Mouse (Mus musculus) ES-CJ7 (cell line): ENCODE measurements at regions not wholly inside any gene's neighbourhood (a gene's known extent, or its start where the extent isn't known, plus 50 kb on each side); places are given as distances from the start of the nearest gene placed in this dataset.

ENCODE experiments used
- DNase-seq: peaks from one replicate; pipeline ENCODE4 v3.0.0; 2011; ENCODE audit warnings: low read depth, low spot score

DNA sequence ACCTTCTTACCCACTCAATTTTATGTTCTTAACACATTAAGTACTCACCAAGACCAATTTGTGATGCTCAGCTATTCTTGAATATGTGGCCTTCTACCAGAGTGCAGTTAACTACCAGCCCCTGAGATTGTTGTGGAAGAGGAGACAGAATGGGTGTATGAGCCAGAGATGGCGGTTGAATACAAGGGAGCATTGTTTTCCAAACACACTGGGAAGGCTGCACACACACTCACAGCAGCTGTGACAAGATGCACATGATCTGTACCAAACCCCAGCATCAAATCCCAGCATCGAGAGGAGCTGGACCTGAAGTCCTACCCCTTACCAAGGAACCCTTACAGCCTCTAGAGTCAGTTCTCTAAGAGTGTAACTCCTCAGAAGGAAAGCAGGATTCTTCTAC lies 91.4 kb upstream of the Wscd1 start:
- no peak for DNase-seq

DNA sequence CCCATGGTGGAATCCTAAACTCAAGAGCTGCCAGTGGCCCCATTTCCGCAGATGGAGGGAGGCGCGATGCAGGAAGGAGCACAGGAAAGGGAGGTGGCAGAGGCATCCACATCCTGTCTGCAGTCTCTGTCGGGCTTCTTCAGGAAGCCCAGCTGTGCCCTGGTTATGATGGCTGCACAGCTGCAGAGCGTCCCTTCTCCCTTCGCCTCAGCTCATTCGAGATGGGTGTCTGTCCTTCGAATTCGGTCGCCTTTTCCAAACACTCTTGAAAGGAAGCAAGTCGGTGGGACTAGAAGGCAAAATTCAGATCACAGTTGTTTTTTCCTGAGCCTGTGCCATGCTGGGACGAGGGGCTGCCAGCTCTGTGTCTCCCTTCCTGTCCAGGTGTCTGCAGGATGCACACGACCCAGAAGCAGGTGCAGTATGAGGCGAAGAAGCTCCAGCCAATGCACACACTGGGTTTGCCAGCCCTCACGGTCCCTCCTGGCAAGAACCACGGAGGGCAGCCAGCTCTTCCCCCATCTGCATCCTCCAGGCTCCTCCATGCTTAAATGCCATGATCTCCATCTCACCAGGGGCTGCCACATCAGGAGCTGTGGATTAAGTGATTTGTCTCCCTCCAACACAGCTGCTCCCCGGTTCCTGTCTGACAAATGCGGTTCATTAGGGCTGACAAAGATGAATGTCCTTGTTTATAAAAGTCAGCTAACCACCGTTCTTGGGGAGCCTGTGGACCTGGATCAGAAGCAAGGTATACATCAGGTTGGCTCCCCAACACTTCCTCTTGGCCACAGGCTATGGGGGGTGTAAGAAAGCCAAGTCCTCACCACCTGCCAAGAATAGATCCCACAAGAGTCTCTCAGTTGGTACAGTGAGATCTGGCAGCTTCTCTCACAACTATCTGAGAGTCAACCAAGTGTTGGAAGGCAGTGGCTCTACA lies 79.3 kb upstream of the Wscd1 start:
- no peak for DNase-seq

- DNase-seq: no peak
Observed at GRCm38 (mm10) chr11:71672171-71673050, 77.3 kb upstream of the Wscd1 start.

DNA sequence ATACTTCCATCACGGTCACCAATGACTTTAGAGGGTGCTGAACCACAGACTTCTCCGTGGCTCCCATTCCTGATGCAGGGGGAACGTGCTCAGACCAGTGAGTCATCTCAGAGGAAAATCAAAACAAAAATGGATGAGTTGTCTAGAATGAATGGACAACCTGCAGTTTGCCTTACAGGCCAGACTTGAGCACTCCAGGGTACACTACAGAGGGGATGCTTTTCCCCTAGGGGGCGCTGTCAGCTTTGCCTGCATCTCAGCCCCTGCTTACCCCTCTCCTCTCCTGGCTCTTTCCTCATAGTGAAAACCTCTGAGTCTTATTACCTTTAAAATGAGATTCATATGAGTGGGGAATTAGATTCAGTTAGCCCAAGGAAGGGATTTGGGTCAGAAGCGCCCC lies 75.4 kb upstream of the Wscd1 start:
- DNase-seq: peak; percentile 43

DNA sequence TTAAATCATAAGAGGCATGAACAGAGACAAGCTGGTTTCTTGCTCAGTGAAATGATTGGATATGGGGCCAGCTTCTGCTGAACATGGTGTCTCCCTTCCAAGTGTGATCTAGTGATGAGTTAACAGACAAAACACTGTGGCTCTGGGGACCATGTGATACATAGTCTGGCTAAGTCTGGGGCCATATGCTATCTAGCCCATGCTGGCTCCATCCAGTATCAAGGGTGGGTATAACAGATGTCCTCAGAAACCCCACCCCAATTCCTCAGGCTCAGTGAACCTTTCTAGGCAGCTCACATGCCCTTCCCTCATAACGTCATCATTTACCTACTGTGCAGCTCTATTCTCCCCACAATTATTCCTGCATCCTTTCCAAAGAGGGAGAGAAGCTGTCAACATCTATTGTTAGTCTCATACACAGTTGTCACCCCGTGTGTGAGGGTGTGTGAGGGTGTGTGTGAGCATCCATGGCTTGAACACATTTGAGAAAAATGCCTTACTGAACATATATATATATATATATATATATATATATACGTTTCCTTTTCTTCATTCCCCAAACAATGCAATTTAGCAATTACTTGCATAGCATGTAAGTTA lies 73.9 kb upstream of the Wscd1 start:
- DNase-seq: no peak

DNA sequence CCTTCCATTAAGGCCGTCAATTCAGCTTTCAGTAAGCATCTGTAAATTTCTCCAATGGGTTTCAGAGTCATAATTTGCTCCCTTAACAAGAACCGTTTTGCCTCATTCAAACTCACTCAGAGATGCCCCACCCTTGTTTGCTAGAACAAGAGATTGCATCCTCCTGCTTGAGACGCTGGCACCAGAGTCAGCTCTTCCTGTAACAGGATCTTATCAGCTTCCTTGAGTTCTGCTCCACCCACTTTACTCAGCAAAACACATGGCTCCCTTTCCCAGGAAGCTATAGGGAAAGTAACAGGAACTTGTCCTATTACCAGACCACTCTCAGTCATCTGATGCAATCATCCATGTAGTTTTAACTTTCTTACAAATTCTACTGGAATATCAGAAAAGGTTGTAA lies 52.7 kb upstream of the Wscd1 start:
- peak; percentile 4 for DNase-seq

- no peak for DNase-seq
Observed at GRCm38 (mm10) chr11:71698836-71699235, 50.9 kb upstream of the Wscd1 start.
